Mouse (Mus musculus) cerebellum, adult 11 months (tissue): ENCODE data around the gene Ms4a15.

ENCODE experiments used
- DNase-seq: peaks from one replicate; pipeline ENCODE4 v3.0.0; 2022

Ms4a15 gene

GRCm38 (mm10) chr19:10993150-10993549, at the start of gene Ms4a15:
Ms4a15 (minus strand) TSS chr19:10993250.
- DNase-seq: no peak

GRCm38 (mm10) chr19:11037570-11037969, 44.5 kb upstream of the Ms4a15 start:
- no peak for DNase-seq

- no peak for DNase-seq
Observed at GRCm38 (mm10) chr19:11022382-11022781, 29.3 kb upstream of the Ms4a15 start.

- no peak for DNase-seq
Observed at GRCm38 (mm10) chr19:11017891-11018290, 24.8 kb upstream of the Ms4a15 start, which contains the start of gene Ms4a18. Ms4a18 (minus strand) TSS chr19:11018031.

DNA sequence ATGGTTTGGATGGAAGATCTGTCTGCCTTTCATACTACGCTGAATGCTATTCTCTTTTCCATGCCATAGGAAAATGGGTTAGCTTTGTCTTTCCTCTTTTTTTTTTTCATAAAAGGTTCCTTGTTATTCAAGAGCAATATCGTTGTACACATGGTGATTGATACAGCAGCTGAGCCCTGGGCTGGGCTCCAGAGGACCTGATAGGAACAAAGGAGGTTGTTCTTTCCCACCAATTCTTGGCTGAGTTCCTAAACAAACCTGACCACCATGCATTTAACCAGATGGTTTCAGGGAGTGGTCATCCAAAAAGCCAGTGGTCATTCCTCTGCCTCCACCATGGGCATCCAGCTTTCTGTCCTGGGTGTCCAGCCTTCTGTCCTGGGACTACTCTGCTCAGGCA, 24.2 kb upstream of the Ms4a15 start:
- DNase-seq: no peak

- DNase-seq: no peak
Observed at GRCm38 (mm10) chr19:11015998-11016397, 22.9 kb upstream of the Ms4a15 start.

- no peak for DNase-seq
Observed at GRCm38 (mm10) chr19:11015468-11015867, 22.4 kb upstream of the Ms4a15 start.

GRCm38 (mm10) chr19:10991911-10992310, 1.1 kb downstream of the Ms4a15 start:
- no peak for DNase-seq

GRCm38 (mm10) chr19:10990751-10991150, 2.3 kb downstream of the Ms4a15 start:
- DNase-seq: no peak

DNA sequence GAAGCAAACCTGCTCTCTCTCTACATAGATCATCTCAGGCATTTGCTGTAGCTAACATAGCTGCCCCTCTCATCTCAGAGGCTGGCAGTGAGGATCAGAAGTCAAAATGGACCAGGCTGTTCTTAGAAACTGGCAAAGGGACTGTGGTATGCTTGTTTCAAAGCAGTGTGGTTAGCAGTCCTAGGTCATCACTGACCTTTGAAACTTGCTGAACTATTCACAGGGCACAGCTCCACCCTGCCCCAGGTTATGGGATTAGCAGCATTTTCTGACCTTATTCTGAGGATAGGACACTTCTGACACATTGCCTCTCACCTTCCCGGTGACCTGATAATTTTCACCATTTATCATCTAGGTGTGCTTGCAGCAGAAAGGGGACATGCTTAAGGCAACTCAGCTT, 4.5 kb downstream of the Ms4a15 start:
- no peak for DNase-seq

- no peak for DNase-seq
Observed at GRCm38 (mm10) chr19:10985889-10986288, 7.2 kb downstream of the Ms4a15 start.

DNA sequence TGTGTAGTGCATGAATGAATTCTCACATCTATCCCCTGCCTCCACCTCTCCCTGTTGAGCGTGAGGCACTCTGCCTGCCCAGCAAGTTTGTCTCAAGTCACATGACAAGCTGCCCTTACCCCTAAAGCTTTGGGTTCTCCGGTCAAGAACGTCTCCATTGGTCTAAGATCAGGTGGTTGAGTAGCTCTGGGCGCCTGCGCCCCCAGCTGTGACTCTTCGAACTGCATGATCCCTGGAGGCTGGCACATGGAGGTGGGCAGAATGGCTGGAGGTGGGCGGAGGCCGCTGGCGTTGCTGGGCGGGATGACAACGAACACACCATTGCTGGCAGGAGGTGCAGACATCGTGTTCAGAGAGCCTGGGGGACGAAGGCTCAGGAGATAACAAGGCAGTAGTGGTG, 8.5 kb downstream of the Ms4a15 start:
- DNase-seq: no peak

DNA sequence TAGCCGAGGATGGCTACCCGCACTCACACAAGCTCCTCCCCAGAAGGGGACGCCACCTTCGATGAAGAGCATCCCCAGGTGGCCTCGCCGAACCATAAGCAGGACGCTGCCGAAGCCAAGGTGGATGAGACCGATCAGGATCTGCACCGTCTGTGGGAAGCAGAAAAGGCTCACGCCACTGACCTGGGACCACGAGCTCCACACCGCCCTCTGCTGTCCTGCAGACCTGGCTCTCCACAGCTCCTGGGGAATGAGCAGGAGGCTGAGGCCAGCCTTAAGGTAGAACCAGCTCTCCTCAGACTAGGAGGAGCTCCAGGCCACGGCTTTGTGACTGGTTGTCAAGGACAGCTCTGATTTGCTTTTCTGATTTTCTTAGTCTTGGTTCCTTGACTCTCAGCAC, 9.9 kb downstream of the Ms4a15 start:
- DNase-seq: peak; percentile 20

GRCm38 (mm10) chr19:10980210-10980609, 12.8 kb downstream of the Ms4a15 start:
- DNase-seq: no peak

DNA sequence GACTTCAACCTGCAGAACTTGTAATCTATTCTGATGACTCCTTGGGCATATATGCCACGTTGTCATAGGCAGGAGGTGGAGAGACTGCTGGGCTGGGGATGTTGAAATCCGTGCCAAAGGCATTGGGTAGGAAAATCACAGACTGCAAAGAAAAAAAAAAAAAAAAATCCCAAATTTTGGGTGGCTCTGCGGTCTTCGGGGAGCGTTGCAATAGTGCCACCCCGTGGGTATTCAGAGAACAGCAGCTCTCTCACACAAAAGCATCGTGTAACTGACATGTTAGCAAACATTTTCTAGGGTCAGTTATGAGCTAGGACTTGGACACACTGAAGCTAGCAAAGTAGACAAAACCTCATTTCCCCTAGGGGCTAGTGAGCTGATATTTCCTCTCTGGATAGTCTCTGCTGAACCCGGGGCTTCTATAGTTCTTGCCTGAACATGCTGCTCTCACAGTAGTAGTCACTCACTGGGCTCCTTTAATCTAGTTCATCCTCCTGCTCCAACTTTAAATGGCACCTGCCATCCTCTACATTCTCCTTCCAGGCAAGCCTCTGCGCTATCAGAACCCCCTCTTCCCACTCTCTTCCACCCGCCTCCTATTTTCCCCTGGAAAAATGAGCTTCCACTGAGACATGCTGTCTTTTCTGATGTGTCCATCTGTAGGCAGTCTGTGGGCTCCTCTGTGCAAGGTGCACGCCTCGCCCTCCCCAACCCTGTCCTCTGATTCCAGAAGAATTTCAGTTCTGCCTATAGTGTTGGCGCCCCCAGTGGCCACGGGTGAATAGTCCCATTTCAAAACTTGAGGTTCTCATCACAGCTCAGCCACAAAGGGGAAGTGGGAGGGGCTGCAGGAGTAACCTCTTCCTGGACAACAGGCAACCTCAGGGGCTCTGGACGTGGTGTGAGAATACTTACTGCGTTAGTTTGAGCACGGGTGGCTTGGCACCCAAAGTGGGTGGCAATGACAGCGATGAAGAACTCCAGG, 13.6 kb downstream of the Ms4a15 start:
- DNase-seq: peak; percentile 58

DNA sequence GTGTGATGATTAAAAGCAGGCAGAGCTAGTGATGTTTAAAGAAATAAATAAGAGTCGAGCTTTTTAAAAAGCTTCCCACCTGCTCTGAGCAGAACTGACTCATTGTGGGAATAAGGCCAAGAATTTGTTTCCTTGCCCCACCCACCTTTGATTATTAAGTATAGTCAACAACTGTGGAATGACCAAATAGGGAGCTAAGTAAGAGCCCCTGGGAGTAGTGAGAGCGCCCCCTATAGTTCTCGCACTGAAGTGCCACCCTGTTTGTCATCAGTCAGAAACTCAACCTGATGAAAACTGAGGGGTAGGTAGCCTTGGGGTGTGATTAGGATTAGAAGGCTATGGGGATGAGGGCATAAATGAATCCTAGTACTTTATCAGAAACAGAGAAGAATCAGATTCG, 16.7 kb downstream of the Ms4a15 start:
- no peak for DNase-seq

GRCm38 (mm10) chr19:10975187-10975586, 17.9 kb downstream of the Ms4a15 start:
- DNase-seq: no peak

- no peak for DNase-seq
Observed at GRCm38 (mm10) chr19:10974238-10974865, 18.7 kb downstream of the Ms4a15 start, which contains the start of gene Ms4a10. Ms4a10 (minus strand) TSS chr19:10974670.

- no peak for DNase-seq
Observed at GRCm38 (mm10) chr19:10973187-10973586, 19.9 kb downstream of the Ms4a15 start.

GRCm38 (mm10) chr19:10972660-10973059, 20.4 kb downstream of the Ms4a15 start:
- no peak for DNase-seq

GRCm38 (mm10) chr19:10970457-10970856, 22.6 kb downstream of the Ms4a15 start:
- DNase-seq: no peak

DNA sequence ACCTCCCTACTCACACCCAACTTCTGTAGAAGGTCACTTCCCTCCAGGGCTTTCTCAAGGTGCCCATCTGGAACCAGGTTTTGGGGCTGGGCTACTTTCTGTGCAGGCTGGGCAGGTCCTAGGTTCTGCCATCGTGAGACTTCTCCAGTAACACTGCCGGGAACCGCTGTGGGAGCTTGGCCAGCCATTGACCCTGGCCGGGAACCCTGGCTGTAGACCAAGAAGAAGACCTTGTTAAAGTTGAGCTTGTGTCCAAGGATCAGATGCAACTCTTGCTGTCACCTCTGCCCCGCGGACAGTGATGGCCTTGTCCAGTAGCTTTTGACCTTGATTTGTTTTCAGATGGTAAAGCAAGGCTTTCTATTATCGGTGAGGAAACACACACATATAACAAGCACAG, 24.5 kb downstream of the Ms4a15 start:
- DNase-seq: no peak

DNA sequence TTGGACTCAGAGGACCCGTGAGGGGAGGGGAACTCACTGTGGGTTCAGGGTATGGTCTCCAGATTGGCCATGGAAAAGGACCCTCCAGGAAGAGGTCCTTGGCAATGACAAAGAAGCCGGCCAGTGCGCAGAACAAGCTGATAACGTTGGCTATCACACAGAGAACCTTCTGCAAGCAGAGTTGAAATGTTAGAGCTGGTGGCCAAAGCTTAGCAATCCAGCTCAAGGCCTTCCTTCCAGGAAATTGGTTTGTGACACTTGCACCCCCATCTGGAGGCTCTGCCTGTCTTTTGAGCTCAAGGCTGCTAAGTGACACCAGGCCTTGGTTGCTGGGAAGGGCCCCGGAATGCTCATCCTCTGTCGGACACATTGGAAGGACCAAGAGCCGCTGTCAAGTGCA, 27.3 kb downstream of the Ms4a15 start:
- DNase-seq: no peak

GRCm38 (mm10) chr19:10959978-10960346, 33.1 kb downstream of the Ms4a15 start:
- no peak for DNase-seq
